Mouse (Mus musculus): ENCODE results near the gene Lrrc71.

GRCm38 (mm10) chr3:87768431-87768830 is 20.0 kb upstream of the Lrrc71 start:
- TF ChIP-seq CTCF (IDR thresholded peaks at IDR 0.05; ENCODE audit: insufficient read depth, low read depth, low read length), result no peak
- no peak for TF ChIP-seq POLR2A (IDR thresholded peaks at IDR 0.05; ENCODE audit: insufficient read depth, low read depth, low read length)
